Mouse (Mus musculus): Measurements from ENCODE around the gene Cd7.
"Not testable (repeated sequence)": the region's sequence is repeated elsewhere in the genome, so short reads cannot be mapped to it uniquely, and the experiment has no call there.

Cd7 gene

GRCm38 (mm10) chr11:121047826-121048399 lies 8.7 kb upstream of the Cd7 start:
- no peak for DNase-seq (ENCODE audit: low read depth)

- no peak for DNase-seq (ENCODE audit: low read depth)
Measured at GRCm38 (mm10) chr11:121045286-121045685, 6.1 kb upstream of the Cd7 start.

GRCm38 (mm10) chr11:121043025-121043424 lies 3.8 kb upstream of the Cd7 start:
- DNase-seq (ENCODE audit: low read depth): not testable (repeated sequence)

GRCm38 (mm10) chr11:121042480-121042879 lies 3.3 kb upstream of the Cd7 start:
- no peak for DNase-seq (ENCODE audit: low read depth)

GRCm38 (mm10) chr11:121041636-121042035 lies 2.4 kb upstream of the Cd7 start:
- no peak for DNase-seq (ENCODE audit: low read depth)

GRCm38 (mm10) chr11:121041212-121041611 lies 2.0 kb upstream of the Cd7 start:
- peak; percentile 74 for DNase-seq (ENCODE audit: low read depth)

GRCm38 (mm10) chr11:121038366-121039240 lies 615 bp downstream of the Cd7 start:
- DNase-seq (ENCODE audit: low read depth): no peak

GRCm38 (mm10) chr11:121033118-121033517 lies 6.1 kb downstream of the Cd7 start:
- no peak for DNase-seq (ENCODE audit: low read depth)

GRCm38 (mm10) chr11:121027259-121027658 lies 12.0 kb downstream of the Cd7 start:
- DNase-seq (ENCODE audit: low read depth): no peak

GRCm38 (mm10) chr11:121024163-121024562 lies 15.1 kb downstream of the Cd7 start:
- DNase-seq (ENCODE audit: low read depth): no peak

- DNase-seq (ENCODE audit: low read depth): no peak
Measured at GRCm38 (mm10) chr11:121019501-121019900, 19.7 kb downstream of the Cd7 start.

- DNase-seq (ENCODE audit: low read depth): peak; percentile 63
Measured at GRCm38 (mm10) chr11:121017703-121018102, 21.5 kb downstream of the Cd7 start.

GRCm38 (mm10) chr11:121015472-121015871 lies 23.7 kb downstream of the Cd7 start:
- DNase-seq (ENCODE audit: low read depth): no peak

- DNase-seq (ENCODE audit: low read depth): no peak
Measured at GRCm38 (mm10) chr11:121014896-121015300, 24.3 kb downstream of the Cd7 start.

GRCm38 (mm10) chr11:121013656-121014055 lies 25.6 kb downstream of the Cd7 start:
- DNase-seq (ENCODE audit: low read depth): no peak

- no peak for DNase-seq (ENCODE audit: low read depth)
Measured at GRCm38 (mm10) chr11:121010044-121010755, 29.0 kb downstream of the Cd7 start.

- no peak for DNase-seq (ENCODE audit: low read depth)
Measured at GRCm38 (mm10) chr11:121006184-121006583, 33.0 kb downstream of the Cd7 start.

GRCm38 (mm10) chr11:121004281-121004680 lies 34.9 kb downstream of the Cd7 start:
- no peak for DNase-seq (ENCODE audit: low read depth)

GRCm38 (mm10) chr11:121001966-121002365 lies 37.3 kb downstream of the Cd7 start:
- DNase-seq (ENCODE audit: low read depth): no peak

GRCm38 (mm10) chr11:120994741-120995140 lies 44.5 kb downstream of the Cd7 start:
- no peak for DNase-seq (ENCODE audit: low read depth)

GRCm38 (mm10) chr11:120993586-120993985 lies 45.6 kb downstream of the Cd7 start:
- no peak for DNase-seq (ENCODE audit: low read depth)

- DNase-seq (ENCODE audit: low read depth): no peak
Measured at GRCm38 (mm10) chr11:120993080-120993479, 46.1 kb downstream of the Cd7 start.

- DNase-seq (ENCODE audit: low read depth): no peak
Measured at GRCm38 (mm10) chr11:120991791-120992190, 47.4 kb downstream of the Cd7 start.
